Mouse (Mus musculus): ENCODE data around the gene Mindy4. TPM values are rescaled to one million over a fixed set of nuclear protein-coding genes. Genes with fewer than 3 reads are reported as not detected.

Mindy4 gene
- 8.0 and 9.2 TPM in 2 replicates for polyA plus RNA-seq (2014; fragmentation: Nextera tagmentation; extraction: Ambion mirVana)

GRCm38 (mm10) chr6:55202913-55203910 lies at the start of gene Mindy4:
Gene Mindy4 (plus strand): TSS chr6:55203383.
- no peaks in the 10 kb centered on the region for H3K36me3 ChIP-seq (ENCODE audit: control insufficient read depth, insufficient read depth, low read length)

GRCm38 (mm10) chr6:55159256-55159655 lies 43.9 kb upstream of the Mindy4 start:
- no peaks in the 10 kb centered on the region for H3K27me3 ChIP-seq (ENCODE audit: control insufficient read depth, insufficient read depth, low read length)
- no peak overlapping the region for H3K9ac ChIP-seq (ENCODE audit: low read depth, low read length)
- ATAC-seq (replicated peaks; ENCODE audit: insufficient number of reproducible peaks, low FRiP score, low TSS enrichment), result no peak
- no peak overlapping the region for H3K4me2 ChIP-seq
- WGBS (ENCODE audit: insufficient replicate concordance), result 75% methylated on average over 1 of the region's 1 CpGs
- H3K9me3 ChIP-seq (replicated peaks; ENCODE audit: control insufficient read depth, low read length), result no peaks in the 10 kb centered on the region
- no peak overlapping the region for H3K27ac ChIP-seq (ENCODE audit: low read depth, low read length)
- no peaks in the 10 kb centered on the region for H3K36me3 ChIP-seq (ENCODE audit: control insufficient read depth, insufficient read depth, low read length)
- H3K4me3 ChIP-seq (ENCODE audit: low read depth, low read length), result no peak overlapping the region
- H3K4me1 ChIP-seq (ENCODE audit: control insufficient read depth, insufficient read depth, low read length), result no peaks in the 10 kb centered on the region

More at GRCm38 (mm10) chr6:55202913-55203910, at the start of gene Mindy4:
- peaks cover 3% of the 10 kb centered on the region; the same call in 1 of the 2 replicates for H3K4me1 ChIP-seq (ENCODE audit: control insufficient read depth, insufficient read depth, low read length)
- ATAC-seq (replicated peaks; ENCODE audit: insufficient number of reproducible peaks, low FRiP score, low TSS enrichment), result peak; percentile 86
- no peaks in the 10 kb centered on the region for H3K9me3 ChIP-seq (replicated peaks; ENCODE audit: control insufficient read depth, low read length)
- H3K4me2 ChIP-seq, result peak within 1 kb of the TSS; percentile 70
- H3K4me3 ChIP-seq (ENCODE audit: low read depth, low read length), result peak within 1 kb of the TSS; percentile 55
- peak within 1 kb of the TSS; percentile 62 for H3K9ac ChIP-seq (ENCODE audit: low read depth, low read length)
- H3K27me3 ChIP-seq (ENCODE audit: control insufficient read depth, insufficient read depth, low read length), result no peaks in the 10 kb centered on the region
- WGBS (ENCODE audit: insufficient replicate concordance), result 3% methylated on average over 32 of the region's 33 CpGs
- peak within 1 kb of the TSS; percentile 70 for H3K27ac ChIP-seq (ENCODE audit: low read depth, low read length)

GRCm38 (mm10) chr6:55161311-55161761 lies 41.8 kb upstream of the Mindy4 start:
- ATAC-seq (replicated peaks; ENCODE audit: insufficient number of reproducible peaks, low FRiP score, low TSS enrichment), result no peak
- Histone ChIP-seq H3K27me3 (ENCODE audit: control insufficient read depth, insufficient read depth, low read length) (no peaks in the 10 kb centered on the region), H3K4me1 (ENCODE audit: control insufficient read depth, insufficient read depth, low read length) (no peaks in the 10 kb centered on the region), H3K36me3 (ENCODE audit: control insufficient read depth, insufficient read depth, low read length) (no peaks in the 10 kb centered on the region), H3K4me2 (no peak overlapping the region), H3K27ac (ENCODE audit: low read depth, low read length) (no peak overlapping the region), H3K9me3 (replicated peaks; ENCODE audit: control insufficient read depth, low read length) (no peaks in the 10 kb centered on the region), H3K4me3 (ENCODE audit: low read depth, low read length) (no peak overlapping the region), H3K9ac (ENCODE audit: low read depth, low read length) (no peak overlapping the region)
- 75% methylated on average over 5 of the region's 5 CpGs for whole genome bisulfite sequencing (ENCODE audit: insufficient replicate concordance)

GRCm38 (mm10) chr6:55163046-55163584 lies 40.1 kb upstream of the Mindy4 start:
- no peak overlapping the region for H3K27ac ChIP-seq (ENCODE audit: low read depth, low read length)
- no peaks in the 10 kb centered on the region for H3K36me3 ChIP-seq (ENCODE audit: control insufficient read depth, insufficient read depth, low read length)
- WGBS (ENCODE audit: insufficient replicate concordance), result 80% methylated on average over 8 of the region's 8 CpGs
- ATAC-seq (replicated peaks; ENCODE audit: insufficient number of reproducible peaks, low FRiP score, low TSS enrichment), result no peak
- no peak overlapping the region for H3K4me2 ChIP-seq
- 0 out of 2 replicates have a peak, but pooled peaks cover 3% of the 10 kb centered on the region for H3K27me3 ChIP-seq (ENCODE audit: control insufficient read depth, insufficient read depth, low read length)
- no peaks in the 10 kb centered on the region for H3K4me1 ChIP-seq (ENCODE audit: control insufficient read depth, insufficient read depth, low read length)
- H3K4me3 ChIP-seq (ENCODE audit: low read depth, low read length), result no peak overlapping the region
- no peak overlapping the region for H3K9ac ChIP-seq (ENCODE audit: low read depth, low read length)
- H3K9me3 ChIP-seq (replicated peaks; ENCODE audit: control insufficient read depth, low read length), result no peaks in the 10 kb centered on the region

GRCm38 (mm10) chr6:55166777-55167463 lies 36.3 kb upstream of the Mindy4 start:
- H3K4me3 ChIP-seq (ENCODE audit: low read depth, low read length), result no peak overlapping the region
- no peaks in the 10 kb centered on the region for H3K9me3 ChIP-seq (replicated peaks; ENCODE audit: control insufficient read depth, low read length)
- H3K4me1 ChIP-seq (ENCODE audit: control insufficient read depth, insufficient read depth, low read length), result no peaks in the 10 kb centered on the region
- H3K4me2 ChIP-seq, result no peak overlapping the region
- no peak overlapping the region for H3K27ac ChIP-seq (ENCODE audit: low read depth, low read length)
- 41% methylated on average over 7 of the region's 7 CpGs for WGBS (ENCODE audit: insufficient replicate concordance)
- no peaks in the 10 kb centered on the region for H3K36me3 ChIP-seq (ENCODE audit: control insufficient read depth, insufficient read depth, low read length)
- ATAC-seq (replicated peaks; ENCODE audit: insufficient number of reproducible peaks, low FRiP score, low TSS enrichment), result no peak
- no peak overlapping the region for H3K9ac ChIP-seq (ENCODE audit: low read depth, low read length)
- 0 out of 2 replicates have a peak, but pooled peaks cover 3% of the 10 kb centered on the region for H3K27me3 ChIP-seq (ENCODE audit: control insufficient read depth, insufficient read depth, low read length)

GRCm38 (mm10) chr6:55169818-55170217 lies 33.4 kb upstream of the Mindy4 start:
- ATAC-seq (replicated peaks; ENCODE audit: insufficient number of reproducible peaks, low FRiP score, low TSS enrichment), result no peak
- no peak overlapping the region for H3K4me2 ChIP-seq

GRCm38 (mm10) chr6:55171638-55172037 lies 31.5 kb upstream of the Mindy4 start:
- no peaks in the 10 kb centered on the region for H3K9me3 ChIP-seq (replicated peaks; ENCODE audit: control insufficient read depth, low read length)
- H3K4me2 ChIP-seq, result no peak overlapping the region
- H3K4me1 ChIP-seq (ENCODE audit: control insufficient read depth, insufficient read depth, low read length), result no peaks in the 10 kb centered on the region
- no peak overlapping the region for H3K4me3 ChIP-seq (ENCODE audit: low read depth, low read length)
- H3K9ac ChIP-seq (ENCODE audit: low read depth, low read length), result no peak overlapping the region
- H3K27ac ChIP-seq (ENCODE audit: low read depth, low read length), result no peak overlapping the region
- no peak for ATAC-seq (replicated peaks; ENCODE audit: insufficient number of reproducible peaks, low FRiP score, low TSS enrichment)
- 56% methylated on average over 4 of the region's 4 CpGs for WGBS (ENCODE audit: insufficient replicate concordance)
- H3K36me3 ChIP-seq (ENCODE audit: control insufficient read depth, insufficient read depth, low read length), result no peaks in the 10 kb centered on the region
- H3K27me3 ChIP-seq (ENCODE audit: control insufficient read depth, insufficient read depth, low read length), result 0 out of 2 replicates have a peak, but pooled peaks cover 3% of the 10 kb centered on the region

More at GRCm38 (mm10) chr6:55169818-55170217, 33.4 kb upstream of the Mindy4 start:
- Histone ChIP-seq H3K9me3 (replicated peaks; ENCODE audit: control insufficient read depth, low read length) (no peaks in the 10 kb centered on the region), H3K36me3 (ENCODE audit: control insufficient read depth, insufficient read depth, low read length) (no peaks in the 10 kb centered on the region), H3K4me1 (ENCODE audit: control insufficient read depth, insufficient read depth, low read length) (no peaks in the 10 kb centered on the region), H3K4me3 (ENCODE audit: low read depth, low read length) (no peak overlapping the region), H3K27me3 (ENCODE audit: control insufficient read depth, insufficient read depth, low read length) (0 out of 2 replicates have a peak, but pooled peaks cover 3% of the 10 kb centered on the region), H3K27ac (ENCODE audit: low read depth, low read length) (no peak overlapping the region), H3K9ac (ENCODE audit: low read depth, low read length) (no peak overlapping the region)
- 62% methylated on average over 5 of the region's 5 CpGs for WGBS (ENCODE audit: insufficient replicate concordance)

- WGBS (ENCODE audit: insufficient replicate concordance), result 57% methylated on average over 10 of the region's 10 CpGs
- H3K27ac ChIP-seq (ENCODE audit: low read depth, low read length), result no peak overlapping the region
- no peak overlapping the region for H3K9ac ChIP-seq (ENCODE audit: low read depth, low read length)
- H3K4me2 ChIP-seq, result no peak overlapping the region
- ATAC-seq (replicated peaks; ENCODE audit: insufficient number of reproducible peaks, low FRiP score, low TSS enrichment), result no peak
- H3K36me3 ChIP-seq (ENCODE audit: control insufficient read depth, insufficient read depth, low read length), result no peaks in the 10 kb centered on the region
- H3K4me1 ChIP-seq (ENCODE audit: control insufficient read depth, insufficient read depth, low read length), result no peaks in the 10 kb centered on the region
- no peaks in the 10 kb centered on the region for H3K9me3 ChIP-seq (replicated peaks; ENCODE audit: control insufficient read depth, low read length)
- no peaks in the 10 kb centered on the region for H3K27me3 ChIP-seq (ENCODE audit: control insufficient read depth, insufficient read depth, low read length)
- H3K4me3 ChIP-seq (ENCODE audit: low read depth, low read length), result no peak overlapping the region
Measured at GRCm38 (mm10) chr6:55173171-55173570, 30.0 kb upstream of the Mindy4 start.

All from heart, embryonic 11.5 days (tissue).